Mouse (Mus musculus) forebrain, embryonic 14.5 days (tissue): Measurements from ENCODE around the gene Nlrp4f. TPM values are rescaled to one million over a fixed set of nuclear protein-coding genes. Genes with fewer than 3 reads are reported as not detected.

Experiments used
- polyA plus RNA-seq: library from polyadenylated mRNA; unstranded; fragments of >200 nt; fragmentation: Nextera tagmentation; extraction: Ambion mirVana; gene quantifications from 2 replicates; pipeline ENCODE4 v1.2.1, GENCODE M21; 2014

Nlrp4f gene
- polyA plus RNA-seq, 1 experiment from 2014 or later, result not detected

Other genes starting within 250 kb of the Nlrp4f start
- gene Spata31d1c, start 172.9 kb downstream of the Nlrp4f start, polyA plus RNA-seq, result not detected in 2 replicates
- not detected in 2 replicates for gene Prss47, start 153.2 kb downstream of the Nlrp4f start, polyA plus RNA-seq
- gene Mfsd14b, start 93.0 kb downstream of the Nlrp4f start, polyA plus RNA-seq, result 33.6 and 36.3 TPM in 2 replicates
- not detected in 2 replicates for gene Olfr465-ps1, start 67.9 kb downstream of the Nlrp4f start, polyA plus RNA-seq
- gene Olfr466, start 55.7 kb downstream of the Nlrp4f start, polyA plus RNA-seq, result not detected in 2 replicates
- gene Gm10775, start 53.6 kb upstream of the Nlrp4f start, polyA plus RNA-seq, result 0.14 TPM in 1 of 2 replicates, not detected in the other
- gene Zfp369, start 72.8 kb upstream of the Nlrp4f start, polyA plus RNA-seq, result 17.6 and 21.4 TPM in 2 replicates